Mouse (Mus musculus) B cell, adult 62 days (primary cell): ENCODE measurements around the gene Pigg. TPM values are rescaled to one million over a fixed set of nuclear protein-coding genes. Genes with fewer than 3 reads are reported as not detected.

Experiments used
- total RNA-seq: library from RNA; stranded (reverse); gene quantifications from 4 replicates; pipeline ENCODE4 v1.2.4, GENCODE M21; 2023

Pigg gene
- total RNA-seq: 2.5 to 4.3 TPM (median 3.7 TPM) in 4 replicates

DNA sequence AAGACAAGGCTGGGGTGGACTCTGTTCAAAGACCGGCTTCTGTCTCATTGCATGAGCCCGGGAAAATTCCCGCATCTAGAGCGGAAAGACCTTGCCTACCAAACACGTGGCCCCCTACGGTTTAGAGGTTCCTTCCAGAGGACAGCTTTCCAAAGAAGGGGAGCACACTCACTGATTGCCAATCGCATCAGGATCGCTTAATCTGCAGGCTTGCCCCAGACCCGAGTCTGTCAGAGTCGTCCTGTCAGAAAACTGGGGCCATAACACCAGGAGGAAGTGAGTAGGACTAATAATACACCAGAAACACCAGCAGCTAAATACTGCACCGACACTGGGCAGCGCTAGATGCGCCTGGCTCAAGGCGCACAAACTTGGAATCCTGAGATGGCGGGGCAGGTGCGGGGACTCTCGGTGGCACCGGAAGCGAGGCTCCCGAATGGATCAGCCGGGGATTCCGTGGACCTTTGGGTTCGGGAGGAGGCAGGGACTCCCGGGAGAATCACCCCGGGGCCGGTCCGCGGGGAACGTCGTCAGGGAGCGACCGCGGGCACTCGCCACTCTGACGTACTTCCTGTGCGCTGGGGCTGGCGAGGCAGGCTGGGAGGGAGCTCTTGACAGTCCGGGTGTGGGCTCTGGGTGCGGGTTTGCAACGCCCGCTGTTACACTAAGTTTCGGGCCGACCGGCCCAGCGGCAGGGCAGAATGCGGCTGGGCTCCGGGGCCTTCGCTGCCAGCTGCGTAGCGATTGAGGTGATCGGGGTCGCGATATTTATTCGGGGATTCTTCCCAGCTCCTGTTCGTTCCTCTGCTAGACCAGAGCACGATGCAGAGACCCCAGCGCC lies at the start of gene Pigg:
TSS of gene Pigg (plus strand) at position 386 of the 841 bp plus-strand sequence.

DNA sequence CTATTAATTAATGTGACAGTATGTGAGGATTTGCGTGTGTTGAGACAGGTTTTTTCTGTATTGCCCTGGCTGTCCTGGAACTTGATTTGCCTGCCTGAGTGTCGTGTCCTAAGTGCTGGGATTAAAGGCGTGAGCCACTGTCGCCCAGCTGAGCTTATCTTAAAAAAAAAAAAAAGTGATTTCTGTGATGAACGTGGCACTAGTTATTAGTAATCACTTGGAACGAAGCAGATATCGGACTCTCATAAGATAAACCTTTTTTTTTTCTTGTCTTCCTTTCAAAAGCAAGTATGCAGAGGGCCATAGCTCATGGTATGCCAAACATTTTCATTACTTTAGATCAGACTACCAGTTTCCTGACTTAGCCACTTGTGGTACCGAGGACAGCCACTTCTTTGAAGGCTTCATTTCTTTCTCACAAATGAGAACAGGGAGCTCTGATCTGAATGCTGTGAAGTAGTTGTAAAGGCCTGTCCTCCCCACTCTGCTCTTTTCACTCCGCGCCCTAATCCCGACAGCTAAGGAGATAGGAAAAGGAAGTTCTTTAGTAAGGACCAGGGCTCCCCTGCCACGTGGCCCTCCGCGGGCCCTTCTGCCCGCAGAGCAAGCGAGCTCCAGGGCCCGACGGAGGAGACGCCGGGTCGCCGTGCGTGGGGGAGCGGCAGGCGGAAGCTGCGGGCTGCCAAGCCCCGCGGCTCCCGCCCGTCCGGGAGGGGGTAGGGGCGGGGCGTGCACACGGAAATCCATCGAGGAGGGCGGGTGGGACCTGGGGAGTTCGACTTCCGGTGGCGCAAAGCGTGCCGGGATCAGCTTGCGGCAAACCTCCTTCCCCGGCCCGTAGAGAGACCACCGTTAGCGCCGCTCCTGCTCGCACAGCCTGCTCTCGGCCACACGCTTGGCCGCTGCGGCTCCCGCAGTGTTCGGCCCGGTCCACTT lies 44.0 kb upstream of the Pigg start, which contains the start of gene Dr1:
TSS of gene Dr1 (plus strand) at position 771 of the 936 bp plus-strand sequence.

DNA sequence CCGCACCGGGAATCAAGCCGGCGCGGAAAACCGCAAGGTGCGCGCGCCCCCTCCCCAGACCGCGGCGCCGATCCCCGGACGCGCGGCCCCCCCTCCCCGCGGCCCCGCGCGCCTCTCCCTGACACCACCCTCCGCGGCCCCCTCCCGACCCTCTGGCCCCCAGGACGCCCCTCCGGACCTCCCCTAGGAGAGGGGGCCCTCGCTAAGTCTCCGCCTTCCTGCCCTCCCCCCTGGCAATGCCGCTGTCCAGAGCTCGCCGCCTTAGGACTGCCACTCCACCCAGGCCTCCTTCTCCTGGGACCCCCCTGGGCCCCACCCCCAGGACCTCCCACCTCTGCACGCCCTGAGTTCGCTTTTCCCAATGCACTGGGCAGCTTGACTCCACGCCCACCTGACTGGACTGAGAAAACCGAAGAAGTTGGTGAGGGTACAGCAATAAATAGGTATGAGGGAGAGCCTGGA lies 55.5 kb downstream of the Pigg start, which contains the start of gene Gm42517:
TSS of gene Gm42517 (minus strand) at position 52 of the 462 bp plus-strand sequence.

DNA sequence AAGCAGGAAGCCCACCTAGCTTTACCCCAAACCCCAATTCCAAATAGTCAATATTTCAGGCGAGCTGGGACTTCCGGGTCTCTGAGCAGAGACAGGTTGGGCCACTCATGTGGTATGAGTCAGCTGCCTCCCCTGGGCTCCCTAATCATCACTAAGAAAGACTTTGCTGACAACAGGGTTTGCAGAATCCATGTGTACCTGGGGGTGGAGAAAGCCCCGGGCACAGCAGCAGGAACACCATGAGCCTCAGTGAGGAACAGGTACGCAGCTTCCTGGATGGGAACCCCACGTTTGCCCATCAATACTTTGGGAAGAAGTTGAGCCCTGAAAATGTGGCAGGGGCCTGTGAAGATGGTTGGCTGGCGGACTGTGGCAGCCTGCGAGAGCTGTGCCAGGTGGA lies 75.8 kb downstream of the Pigg start, which contains the start of gene Pde6b:
TSS of gene Pde6b (plus strand) at position 191 of the 400 bp plus-strand sequence.

Other genes starting within 250 kb of the Pigg start
- gene Mtf2, start 246.9 kb upstream of the Pigg start, total RNA-seq: 86.3 to 97.3 TPM (median 93.8 TPM) in 4 replicates
- gene Tmed5, start 180.0 kb upstream of the Pigg start, total RNA-seq: 76.1 to 81.6 TPM (median 80.7 TPM) in 4 replicates
- 1.8 to 2.1 TPM (median 2.0 TPM) in 4 replicates for gene Ccdc18, start 179.7 kb upstream of the Pigg start, total RNA-seq
- gene Dr1, start 43.7 kb upstream of the Pigg start, total RNA-seq: 31.1 to 37.0 TPM (median 34.5 TPM) in 4 replicates
- gene Gm42517, start 55.3 kb downstream of the Pigg start, total RNA-seq: not detected in 4 replicates
- gene Pde6b, start 75.8 kb downstream of the Pigg start, total RNA-seq: not detected in 4 replicates
- gene Atp5k, start 121.8 kb downstream of the Pigg start, total RNA-seq: 63.6 to 88.8 TPM (median 69.4 TPM) in 4 replicates
- not detected in 4 replicates for gene Mfsd7a, start 136.3 kb downstream of the Pigg start, total RNA-seq
- 16.8 to 26.2 TPM (median 22.8 TPM) in 4 replicates for gene Pcgf3, start 148.6 kb downstream of the Pigg start, total RNA-seq
- gene Cplx1, start 237.4 kb downstream of the Pigg start, total RNA-seq: not detected in 4 replicates